ENCODE assay signal across 11 mouse cellular contexts in genomic region chr16:92422435-92423362, GRCm38 (mm10). TPM values are rescaled to one million over a fixed set of nuclear protein-coding genes. Genes with fewer than 3 reads are reported as not detected.
DNase-seq lines count a peak whose midpoint lies in the region; ATAC-seq and TF ChIP-seq lines count a peak whose summit lies in the region.
"Had no signal": no experiment of that assay in that cellular context is flagged by ENCODE, and none has a peak within 500 bp of the region (broad histone marks: within the 10 kb centered on the region; RNA-seq: fewer than 3 reads in every experiment).

No protein-coding gene starts in this region.

- H3K9ac ChIP-seq in heart, embryonic 13.5 days, result peak overlapping the region; percentile 42
- H3K9ac ChIP-seq in liver, postnatal 0 days (replicated peaks), result no peak overlapping the region
- H3K9ac ChIP-seq in liver, embryonic 11.5 days (ENCODE audit: low read depth, low read length), result no peak overlapping the region
- no peak overlapping the region for H3K9ac ChIP-seq in neural tube, embryonic 15.5 days (replicated peaks)
- H3K9ac ChIP-seq: forebrain, embryonic 12.5 days; hindbrain, embryonic 15.5 days; liver, embryonic 13.5 days had no signal

- TF ChIP-seq CTCF in liver, postnatal 0 days (IDR thresholded peaks at IDR 0.05; ENCODE audit: low read depth), result no peak
- TF ChIP-seq CTCF in embryonic fibroblast, embryonic 13.5 days (IDR thresholded peaks at IDR 0.05; ENCODE audit: borderline replicate concordance, insufficient read depth, low read length), result no peak

- no peak overlapping the region for H3K4me2 ChIP-seq in heart, embryonic 13.5 days
- H3K4me2 ChIP-seq in liver, postnatal 0 days (ENCODE audit: low read depth, low read length), result no peak overlapping the region
- no peak overlapping the region for H3K4me2 ChIP-seq in liver, embryonic 11.5 days
- H3K4me2 ChIP-seq in neural tube, embryonic 15.5 days, result peak overlapping the region; percentile 17; the same call in 1 of the 2 replicates
- H3K4me2 ChIP-seq: forebrain, embryonic 12.5 days; hindbrain, embryonic 15.5 days; liver, embryonic 13.5 days had no signal

- no peak for TF ChIP-seq EP300 in liver, postnatal 0 days (IDR thresholded peaks at IDR 0.05; ENCODE audit: low read depth)

- no peaks in the 10 kb centered on the region for H3K9me3 ChIP-seq in heart, embryonic 13.5 days
- H3K9me3 ChIP-seq in liver, postnatal 0 days (ENCODE audit: low read length), result no peaks in the 10 kb centered on the region
- no peaks in the 10 kb centered on the region for H3K9me3 ChIP-seq in liver, embryonic 11.5 days (ENCODE audit: control insufficient read depth, low read length)
- H3K9me3 ChIP-seq in neural tube, embryonic 15.5 days (replicated peaks), result no peaks in the 10 kb centered on the region
- H3K9me3 ChIP-seq: forebrain, embryonic 12.5 days; hindbrain, embryonic 15.5 days; liver, embryonic 13.5 days had no signal

- peaks cover 74% of the 10 kb centered on the region for H3K4me1 ChIP-seq in heart, embryonic 13.5 days
- H3K4me1 ChIP-seq in liver, postnatal 0 days (ENCODE audit: insufficient read depth), result peaks cover 4% of the 10 kb centered on the region; the same call in 1 of the 2 replicates
- H3K4me1 ChIP-seq in liver, embryonic 11.5 days (replicated peaks; ENCODE audit: control insufficient read depth, insufficient read depth, low read length), result no peaks in the 10 kb centered on the region
- H3K4me1 ChIP-seq in embryonic fibroblast, embryonic 13.5 days (ENCODE audit: control insufficient read depth, insufficient read depth, low read length), result peaks cover 18% of the 10 kb centered on the region; the same call in 1 of the 2 replicates
- peaks cover 24% of the 10 kb centered on the region for H3K4me1 ChIP-seq in neural tube, embryonic 15.5 days

- H3K27ac ChIP-seq in heart, embryonic 13.5 days (replicated peaks), result peak overlapping the region; percentile 73
- no peak overlapping the region for H3K27ac ChIP-seq in liver, postnatal 0 days (ENCODE audit: low read depth)
- H3K27ac ChIP-seq in liver, embryonic 11.5 days (ENCODE audit: low read depth, low read length), result no peak overlapping the region
- H3K27ac ChIP-seq in embryonic fibroblast, embryonic 13.5 days (ENCODE audit: insufficient read depth, low read length), result peak overlapping the region; percentile 41
- H3K27ac ChIP-seq in neural tube, embryonic 15.5 days (replicated peaks), result peak overlapping the region; percentile 74
- H3K27ac ChIP-seq: forebrain, embryonic 12.5 days; hindbrain, embryonic 15.5 days; liver, embryonic 13.5 days had no signal

- TF ChIP-seq POLR2A in embryonic fibroblast, embryonic 13.5 days (IDR thresholded peaks at IDR 0.05; ENCODE audit: low read depth, low read length), result no peak

- no peak for DNase-seq in heart, adult 11 months
- DNase-seq in liver, postnatal 0 days, result no peak
- no peak for DNase-seq in liver, embryonic 11.5 days (ENCODE audit: low spot score)
- no peak for DNase-seq in cerebellum, postnatal 10 days
- DNase-seq: liver, embryonic 13.5 days; thymus, postnatal 25 days had no signal

- H3K4me3 ChIP-seq in heart, embryonic 13.5 days, result no peak overlapping the region
- no peak overlapping the region for H3K4me3 ChIP-seq in liver, postnatal 0 days (ENCODE audit: low read depth, low read length)
- no peak overlapping the region for H3K4me3 ChIP-seq in liver, embryonic 11.5 days (ENCODE audit: low read depth, low read length)
- no peak overlapping the region for H3K4me3 ChIP-seq in embryonic fibroblast, embryonic 13.5 days (ENCODE audit: insufficient read depth, low read length)
- H3K4me3 ChIP-seq in neural tube, embryonic 15.5 days (replicated peaks), result no peak overlapping the region
- H3K4me3 ChIP-seq: forebrain, embryonic 12.5 days; hindbrain, embryonic 15.5 days; liver, embryonic 13.5 days had no signal

- H3K27me3 ChIP-seq in heart, embryonic 13.5 days (replicated peaks), result no peaks in the 10 kb centered on the region
- no peaks in the 10 kb centered on the region for H3K27me3 ChIP-seq in liver, postnatal 0 days (ENCODE audit: insufficient read depth, low read length)
- no peaks in the 10 kb centered on the region for H3K27me3 ChIP-seq in liver, embryonic 11.5 days (replicated peaks; ENCODE audit: control insufficient read depth, insufficient read depth, low read length)
- no peaks in the 10 kb centered on the region for H3K27me3 ChIP-seq in neural tube, embryonic 15.5 days (replicated peaks)
- H3K27me3 ChIP-seq: forebrain, embryonic 12.5 days; hindbrain, embryonic 15.5 days; liver, embryonic 13.5 days had no signal

- WGBS in heart, embryonic 13.5 days, result 71% methylated on average over 13 of the region's 13 CpGs
- 79% methylated on average over 13 of the region's 13 CpGs for WGBS in liver, postnatal 0 days (ENCODE audit: insufficient replicate concordance)
- WGBS in liver, embryonic 11.5 days, result 82% methylated on average over 13 of the region's 13 CpGs
- 61% methylated on average over 13 of the region's 13 CpGs for WGBS in neural tube, embryonic 15.5 days

- ATAC-seq in heart, embryonic 13.5 days (ENCODE audit: extremely low read depth, insufficient number of reproducible peaks, low FRiP score, low TSS enrichment), result no peak
- ATAC-seq in liver, postnatal 0 days, result peak; percentile 75
- no peak for ATAC-seq in liver, embryonic 11.5 days (replicated peaks; ENCODE audit: low FRiP score)
- ATAC-seq in neural tube, embryonic 15.5 days (ENCODE audit: low FRiP score), result no peak

- 0 out of 2 replicates have a peak, but pooled peaks cover under 1% of the 10 kb centered on the region for H3K36me3 ChIP-seq in heart, embryonic 13.5 days
- no peaks in the 10 kb centered on the region for H3K36me3 ChIP-seq in liver, postnatal 0 days (replicated peaks; ENCODE audit: insufficient read depth, low read length)
- no peaks in the 10 kb centered on the region for H3K36me3 ChIP-seq in liver, embryonic 11.5 days (ENCODE audit: control insufficient read depth, insufficient read depth, low read length)
- H3K36me3 ChIP-seq in neural tube, embryonic 15.5 days, result no peaks in the 10 kb centered on the region
- H3K36me3 ChIP-seq: hindbrain, embryonic 15.5 days; liver, embryonic 13.5 days had no signal

RNA-seq across cellular contexts. Expression of gene Rcan1, which starts 48.0 kb away (rescaled TPM):
- polyA plus RNA-seq in heart, embryonic 13.5 days (2015; fragmentation: Nextera tagmentation; extraction: Ambion mirVana), result 103 and 133 TPM in 2 replicates
- 9.9 and 12.0 TPM in 2 replicates for polyA plus RNA-seq in liver, postnatal 0 days (2015; fragmentation: Nextera tagmentation; extraction: Ambion mirVana)
- polyA plus RNA-seq in liver, embryonic 11.5 days (2014; fragmentation: Nextera tagmentation; extraction: Ambion mirVana), result 21.6 and 21.9 TPM in 2 replicates
- polyA plus RNA-seq in embryonic fibroblast, embryonic 13.5 days (2011; ENCODE audit: insufficient read length, low read depth, missing spikeins), result 25.9 and 35.3 TPM in 2 replicates
- polyA plus RNA-seq in neural tube, embryonic 15.5 days (2015; fragmentation: Nextera tagmentation; extraction: Ambion mirVana), result 67.1 and 79.4 TPM in 2 replicates

Comparison
In these comparisons a context has a peak if more than half of its experiments do, and no peak if none do; other contexts are left out.
1. H3K27ac ChIP-seq: peak in heart, embryonic 13.5 days (single experiment), embryonic fibroblast, embryonic 13.5 days (single experiment) and neural tube, embryonic 15.5 days (single experiment); none in liver, postnatal 0 days (single experiment) and liver, embryonic 11.5 days (single experiment).